Mouse (Mus musculus): ENCODE results near the gene A030014E15Rik. TPM values are rescaled to one million over a fixed set of nuclear protein-coding genes. Genes with fewer than 3 reads are reported as not detected.
A peak's percentile ranks its signal among the peaks of the same experiment; 100 is the strongest.
"Not testable (repeated sequence)": the region's sequence is repeated elsewhere in the genome, so short reads cannot be mapped to it uniquely, and the experiment has no call there.

A030014E15Rik gene
- polyA plus RNA-seq, 1 experiment from 2014 or later, result not detected

DNA sequence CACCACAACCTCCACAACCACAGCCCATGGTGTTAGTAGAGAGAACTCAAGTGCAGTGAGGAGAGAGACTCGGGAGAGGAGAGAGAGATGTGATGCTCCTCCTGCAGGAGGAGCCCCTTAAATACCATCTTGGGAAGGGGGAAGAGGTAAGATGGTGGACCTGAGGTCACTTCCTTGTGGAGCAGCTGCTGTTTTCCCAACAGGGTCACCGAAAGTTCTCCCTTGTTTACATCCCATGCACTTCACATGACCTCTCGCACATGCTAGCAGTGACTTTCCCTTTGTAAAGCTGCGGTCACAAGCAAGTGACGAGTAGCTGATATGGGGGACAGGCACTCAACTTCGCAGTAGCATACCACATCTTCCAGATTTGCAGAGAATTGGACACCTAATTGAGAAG is 18.6 kb downstream of the A030014E15Rik start, which contains the start of gene A030003K21Rik:
Gene A030003K21Rik (minus strand): TSS at position 94 of the 400 bp plus-strand sequence.
- H3K9me3 ChIP-seq; H3K9ac ChIP-seq; H3K27ac ChIP-seq; ATAC-seq (replicated peaks); H3K36me3 ChIP-seq (replicated peaks); H3K4me1 ChIP-seq; H3K4me3 ChIP-seq; H3K4me2 ChIP-seq; H3K27me3 ChIP-seq (replicated peaks): not testable (repeated sequence)
- no CpG with 5 or more reads among the region's 6 CpGs for WGBS

DNA sequence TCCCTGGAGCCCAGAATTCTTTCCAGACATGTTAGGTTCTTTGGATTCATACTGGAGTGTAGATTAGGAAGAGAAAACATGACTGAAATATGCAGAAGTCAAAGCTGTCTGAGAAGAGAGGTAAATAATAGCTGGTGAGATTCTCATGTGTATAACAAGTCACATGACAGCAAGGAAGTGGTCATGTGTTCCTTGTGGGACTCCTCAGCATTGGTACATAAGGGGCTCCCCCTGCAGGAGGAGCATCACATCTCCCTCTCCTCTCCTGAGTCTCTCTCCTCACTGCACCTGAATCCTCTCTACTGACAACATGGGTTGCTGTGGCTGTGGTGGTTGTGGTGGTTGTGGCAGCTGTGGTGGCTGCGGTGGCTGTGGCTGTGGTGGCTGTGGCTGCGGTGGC is 21.3 kb downstream of the A030014E15Rik start:
- not testable (repeated sequence) for H3K9me3 ChIP-seq; ATAC-seq (replicated peaks); H3K4me1 ChIP-seq; H3K4me2 ChIP-seq; H3K27me3 ChIP-seq (replicated peaks); H3K4me3 ChIP-seq; H3K9ac ChIP-seq; H3K27ac ChIP-seq; H3K36me3 ChIP-seq (replicated peaks)
- WGBS, result 100% methylated on average over 2 of the region's 2 CpGs

DNA sequence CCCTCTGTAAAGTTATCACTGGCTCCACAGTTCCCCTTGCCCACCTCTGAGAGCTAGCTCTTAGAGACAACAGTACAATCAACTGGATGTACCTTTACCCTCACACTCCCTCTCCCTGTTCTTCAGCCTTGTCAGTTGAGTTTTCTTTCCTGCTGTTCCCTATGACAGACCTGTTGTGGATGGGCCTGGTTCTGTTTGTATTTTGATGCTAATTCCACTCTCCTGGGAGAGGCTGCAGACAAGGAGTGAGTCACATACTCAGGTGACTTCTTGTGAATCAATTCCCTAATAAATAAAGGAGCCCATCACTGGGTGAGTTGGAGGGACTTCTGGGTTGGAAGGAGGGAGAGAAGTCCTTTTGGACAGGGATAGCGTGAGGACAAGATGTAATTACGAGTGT is 23.9 kb downstream of the A030014E15Rik start:
- WGBS, result 90% methylated on average over 2 of the region's 2 CpGs

DNA sequence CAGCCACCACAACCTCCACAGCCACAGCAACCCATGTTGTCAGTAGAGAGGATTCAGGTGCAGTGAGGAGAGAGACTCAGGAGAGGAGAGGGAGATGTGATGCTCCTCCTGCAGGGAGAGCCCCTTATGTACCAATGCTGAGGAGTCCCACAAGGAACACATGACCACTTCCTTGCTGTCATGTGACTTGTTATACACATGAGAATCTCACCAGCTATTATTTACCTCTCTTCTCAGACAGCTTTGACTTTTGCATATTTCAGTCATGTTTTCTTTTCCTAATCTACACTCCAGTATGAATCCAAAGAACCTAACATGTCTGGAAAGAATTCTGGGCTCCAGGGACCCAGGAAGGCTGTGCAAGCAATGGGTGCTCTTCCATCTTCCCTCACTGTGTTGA is 31.2 kb downstream of the A030014E15Rik start, which contains the start of gene Gm7544:
Gene Gm7544 (minus strand): TSS at position 101 of the 400 bp plus-strand sequence.
- not testable (repeated sequence) for ATAC-seq (replicated peaks); H3K9me3 ChIP-seq; H3K4me2 ChIP-seq

More for the DNA sequence above, 23.9 kb downstream of the A030014E15Rik start:
- no peaks in the 10 kb centered on the region for H3K9me3 ChIP-seq
- no peaks in the 10 kb centered on the region for H3K36me3 ChIP-seq (replicated peaks)
- ATAC-seq (replicated peaks), result no peak
- no peak overlapping the region for H3K9ac ChIP-seq
- no peak overlapping the region for H3K4me2 ChIP-seq
- no peaks in the 10 kb centered on the region for H3K4me1 ChIP-seq
- no peaks in the 10 kb centered on the region for H3K27me3 ChIP-seq (replicated peaks)
- no peak overlapping the region for H3K27ac ChIP-seq
- H3K4me3 ChIP-seq, result no peak overlapping the region

DNA sequence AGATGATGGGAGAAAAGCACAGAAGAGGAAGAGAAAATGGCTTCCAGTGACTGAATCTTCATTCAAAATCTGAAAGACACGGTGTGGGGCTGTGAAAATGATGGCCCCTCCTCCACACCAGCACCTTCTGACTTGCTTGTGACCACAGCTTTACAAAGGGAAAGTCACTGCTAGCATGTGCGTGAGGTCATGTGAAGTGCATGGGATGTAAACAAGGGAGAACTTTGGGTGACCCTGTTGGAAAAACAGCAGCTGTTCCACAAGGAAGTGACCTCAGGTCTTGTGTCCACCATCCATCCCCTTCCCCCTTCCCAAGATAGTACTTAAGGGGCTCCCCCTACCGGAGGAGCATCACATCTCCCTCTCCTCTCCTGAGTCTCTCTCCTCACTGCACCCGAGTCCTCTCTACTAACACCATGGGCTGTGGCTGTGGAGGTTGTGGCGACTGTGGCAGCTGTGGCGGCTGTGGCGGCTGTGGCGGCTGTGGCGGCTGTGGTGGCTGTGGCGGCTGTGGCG is 35.2 kb downstream of the A030014E15Rik start, which contains the start of gene Gm47955:
Gene Gm47955 (plus strand): TSS at position 417 of the 516 bp plus-strand sequence.
- WGBS, result 92% methylated on average over 11 of the region's 11 CpGs
- Histone ChIP-seq H3K36me3 (replicated peaks) (no peaks in the 10 kb centered on the region), H3K4me2 (no peak within 1 kb of the TSS), H3K27me3 (replicated peaks) (no peaks in the 10 kb centered on the region), H3K27ac (no peak within 1 kb of the TSS), H3K9me3 (no peaks in the 10 kb centered on the region), H3K9ac (no peak within 1 kb of the TSS), H3K4me1 (no peaks in the 10 kb centered on the region), H3K4me3 (no peak within 1 kb of the TSS)
- no peak for ATAC-seq (replicated peaks)

More for the DNA sequence above, 31.2 kb downstream of the A030014E15Rik start, which contains the start of gene Gm7544:
- H3K27ac ChIP-seq; H3K27me3 ChIP-seq (replicated peaks); H3K4me3 ChIP-seq; H3K9ac ChIP-seq; H3K36me3 ChIP-seq (replicated peaks); H3K4me1 ChIP-seq: not testable (repeated sequence)

DNA sequence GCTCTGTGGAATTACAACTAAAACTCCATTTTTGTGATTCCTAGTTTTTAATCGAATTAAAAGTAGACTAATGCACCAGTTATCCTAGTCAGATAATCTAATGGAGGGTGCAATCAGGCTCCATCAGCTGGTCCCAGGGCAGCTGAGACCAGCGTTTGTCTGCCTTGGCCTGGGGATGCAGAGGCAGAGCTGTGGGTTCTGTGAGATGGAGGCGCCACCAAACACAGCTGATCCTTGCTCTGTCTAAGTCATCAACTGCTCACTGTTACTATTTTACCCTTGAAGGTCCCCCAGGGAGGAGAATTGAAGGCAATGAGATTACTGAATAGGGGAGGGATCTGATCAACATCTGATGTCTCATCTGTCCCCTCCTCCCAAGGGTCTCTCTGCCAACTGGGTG is 41.7 kb downstream of the A030014E15Rik start:
- Histone ChIP-seq H3K4me1 (no peaks in the 10 kb centered on the region), H3K36me3 (replicated peaks) (no peaks in the 10 kb centered on the region), H3K27ac (no peak overlapping the region), H3K9me3 (no peaks in the 10 kb centered on the region), H3K9ac (no peak overlapping the region), H3K4me2 (no peak overlapping the region), H3K27me3 (replicated peaks) (no peaks in the 10 kb centered on the region), H3K4me3 (no peak overlapping the region)
- WGBS, result 64% methylated on average over 3 of the region's 3 CpGs
- ATAC-seq (replicated peaks), result no peak

DNA sequence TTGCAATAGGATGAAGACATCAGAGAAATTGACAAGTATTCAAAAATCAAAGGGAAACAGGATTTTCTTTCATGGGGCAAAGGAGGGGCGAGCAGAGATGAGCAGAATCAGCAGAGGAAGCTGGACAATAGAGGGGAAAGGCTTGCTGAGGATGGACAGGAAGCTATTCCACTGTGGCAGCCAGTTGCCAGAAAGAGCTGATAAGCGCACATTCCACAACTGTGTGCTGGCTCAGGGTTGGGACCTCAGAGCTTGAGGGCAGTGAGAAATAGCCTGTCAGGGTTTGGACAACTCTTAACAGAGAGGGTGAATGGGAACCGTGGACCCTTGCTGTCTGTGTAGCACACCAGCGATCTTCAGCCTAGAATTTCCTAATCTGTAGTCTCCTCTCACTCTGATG is 47.3 kb downstream of the A030014E15Rik start:
- Histone ChIP-seq H3K4me2 (no peak overlapping the region), H3K36me3 (replicated peaks) (no peaks in the 10 kb centered on the region), H3K27ac (0 out of 2 replicates have a peak overlapping the region, but pooled peaks have one; percentile 14), H3K4me3 (no peak overlapping the region), H3K4me1 (no peaks in the 10 kb centered on the region), H3K9me3 (no peaks in the 10 kb centered on the region), H3K9ac (no peak overlapping the region), H3K27me3 (replicated peaks) (no peaks in the 10 kb centered on the region)
- 0 out of 2 replicates have a peak, but pooled peaks have one; percentile 56 for ATAC-seq (replicated peaks)
- WGBS, result 42% methylated on average over 4 of the region's 4 CpGs

DNA sequence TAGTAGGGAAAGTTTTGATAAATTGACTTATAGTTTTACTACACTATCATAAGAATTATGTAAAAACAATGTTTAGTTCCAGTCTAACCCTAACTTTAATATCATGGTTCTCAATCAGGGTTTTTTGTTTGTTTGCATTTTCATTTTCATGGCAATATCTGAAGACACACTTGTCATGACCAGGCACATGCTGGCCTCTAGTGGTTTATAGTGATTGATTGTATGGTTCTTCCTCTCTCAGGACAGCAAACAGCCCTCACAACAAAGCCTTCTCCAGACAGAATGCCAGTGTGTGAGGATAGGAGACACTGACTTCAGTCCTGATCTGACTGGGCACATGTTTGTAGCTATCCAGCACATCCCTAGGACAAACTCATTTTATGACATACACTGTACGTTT is 48.5 kb downstream of the A030014E15Rik start:
- no peaks in the 10 kb centered on the region for H3K27me3 ChIP-seq (replicated peaks)
- no peak overlapping the region for H3K4me2 ChIP-seq
- no peak overlapping the region for H3K4me3 ChIP-seq
- H3K4me1 ChIP-seq, result no peaks in the 10 kb centered on the region
- no peak overlapping the region for H3K9ac ChIP-seq
- no peak overlapping the region for H3K27ac ChIP-seq
- no peaks in the 10 kb centered on the region for H3K36me3 ChIP-seq (replicated peaks)
- no peaks in the 10 kb centered on the region for H3K9me3 ChIP-seq
- no peak for ATAC-seq (replicated peaks)
- WGBS, result 80% methylated on average over 1 of the region's 1 CpGs

DNA sequence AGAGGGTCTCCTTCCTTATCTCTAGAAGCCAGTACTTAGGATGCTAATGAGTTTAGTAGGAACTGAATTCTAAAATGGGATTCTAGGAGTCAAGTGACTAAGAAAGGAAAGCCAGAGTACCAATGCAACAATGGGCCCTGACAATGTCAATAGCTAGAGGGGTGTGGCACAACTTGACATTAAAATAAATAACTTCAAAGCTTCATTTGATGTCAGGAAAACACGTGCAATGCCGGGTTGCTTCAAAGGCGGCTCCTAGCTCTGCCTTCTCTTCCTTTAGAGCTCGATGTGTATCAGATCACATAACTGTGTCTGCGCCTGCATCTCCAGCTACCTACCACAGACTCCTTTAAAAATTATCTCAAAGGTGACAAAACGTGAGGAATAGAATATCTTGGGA is 49.2 kb downstream of the A030014E15Rik start:
- Histone ChIP-seq H3K9ac (no peak overlapping the region), H3K27me3 (replicated peaks) (no peaks in the 10 kb centered on the region), H3K27ac (no peak overlapping the region), H3K9me3 (no peaks in the 10 kb centered on the region), H3K4me1 (no peaks in the 10 kb centered on the region), H3K4me3 (no peak overlapping the region), H3K4me2 (no peak overlapping the region), H3K36me3 (replicated peaks) (no peaks in the 10 kb centered on the region)
- 65% methylated on average over 6 of the region's 6 CpGs for WGBS
- ATAC-seq (replicated peaks), result no peak

DNA sequence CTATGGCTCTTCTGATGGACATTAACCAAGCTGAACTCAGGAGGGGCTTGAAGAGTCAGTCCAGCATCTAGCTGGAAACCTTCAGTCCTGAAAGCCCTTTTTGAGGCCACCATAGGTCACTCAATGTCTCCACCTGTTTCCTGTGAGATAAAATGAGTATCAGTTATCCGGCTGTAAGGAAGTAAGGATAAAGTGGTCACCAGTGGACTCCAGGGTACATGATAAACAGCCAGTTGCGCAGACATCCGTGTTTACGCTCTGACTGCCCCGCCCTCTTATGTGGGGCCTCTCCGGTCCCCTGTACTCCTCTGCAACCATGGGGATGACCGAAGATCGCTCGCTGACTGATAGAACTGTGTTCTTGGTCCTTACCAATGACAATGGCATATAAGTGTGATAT is 49.6 kb downstream of the A030014E15Rik start:
- WGBS, result 90% methylated on average over 9 of the region's 9 CpGs
- Histone ChIP-seq H3K27ac (no peak overlapping the region), H3K4me3 (no peak overlapping the region), H3K9me3 (no peaks in the 10 kb centered on the region), H3K27me3 (replicated peaks) (no peaks in the 10 kb centered on the region), H3K9ac (no peak overlapping the region), H3K36me3 (replicated peaks) (no peaks in the 10 kb centered on the region), H3K4me2 (no peak overlapping the region), H3K4me1 (no peaks in the 10 kb centered on the region)
- no peak for ATAC-seq (replicated peaks)

Other genes starting within 250 kb of the A030014E15Rik start
- 394 and 397 TPM in 2 replicates for gene Mff, start 200.0 kb upstream of the A030014E15Rik start, polyA plus RNA-seq (2015; fragmentation: Nextera tagmentation; extraction: Ambion mirVana)
- 0.27 TPM in 1 of 2 replicates, not detected in the other for gene Tm4sf20, start 156.5 kb upstream of the A030014E15Rik start, polyA plus RNA-seq (2015; fragmentation: Nextera tagmentation; extraction: Ambion mirVana)
- gene Gm47791, start 153.7 kb upstream of the A030014E15Rik start, polyA plus RNA-seq (2015; fragmentation: Nextera tagmentation; extraction: Ambion mirVana), result not detected in 2 replicates
- gene Agfg1, start 85.4 kb upstream of the A030014E15Rik start, polyA plus RNA-seq (2015; fragmentation: Nextera tagmentation; extraction: Ambion mirVana), result 25.2 and 28.3 TPM in 2 replicates
- gene A030005L19Rik, start 11.6 kb upstream of the A030014E15Rik start, polyA plus RNA-seq (2015; fragmentation: Nextera tagmentation; extraction: Ambion mirVana), result 0.43 TPM in 1 of 2 replicates, not detected in the other
- not detected in 2 replicates for gene Gm6217, start 6.5 kb downstream of the A030014E15Rik start, polyA plus RNA-seq (2015; fragmentation: Nextera tagmentation; extraction: Ambion mirVana)
- gene A030003K21Rik, start 18.5 kb downstream of the A030014E15Rik start, polyA plus RNA-seq (2015; fragmentation: Nextera tagmentation; extraction: Ambion mirVana), result not detected in 2 replicates
- not detected in 2 replicates for gene Gm7544, start 31.1 kb downstream of the A030014E15Rik start, polyA plus RNA-seq (2015; fragmentation: Nextera tagmentation; extraction: Ambion mirVana)
- gene Gm47955, start 35.4 kb downstream of the A030014E15Rik start, polyA plus RNA-seq (2015; fragmentation: Nextera tagmentation; extraction: Ambion mirVana), result not detected in 2 replicates
- not detected in 2 replicates for gene Gm47959, start 75.6 kb downstream of the A030014E15Rik start, polyA plus RNA-seq (2015; fragmentation: Nextera tagmentation; extraction: Ambion mirVana)
- 0.87 and 0.94 TPM in 2 replicates for gene Slc19a3, start 113.5 kb downstream of the A030014E15Rik start, polyA plus RNA-seq (2015; fragmentation: Nextera tagmentation; extraction: Ambion mirVana)
- not detected in 2 replicates for gene Krtap28-10, start 117.6 kb downstream of the A030014E15Rik start, polyA plus RNA-seq (2015; fragmentation: Nextera tagmentation; extraction: Ambion mirVana)
- gene Gm47969, start 120.0 kb downstream of the A030014E15Rik start, polyA plus RNA-seq (2015; fragmentation: Nextera tagmentation; extraction: Ambion mirVana), result not detected in 2 replicates
- gene A030005K14Rik, start 134.5 kb downstream of the A030014E15Rik start, polyA plus RNA-seq (2015; fragmentation: Nextera tagmentation; extraction: Ambion mirVana), result not detected in 2 replicates
- not detected in 2 replicates for gene Krtap28-13, start 136.0 kb downstream of the A030014E15Rik start, polyA plus RNA-seq (2015; fragmentation: Nextera tagmentation; extraction: Ambion mirVana)
- not detected in 2 replicates for gene Ccl20, start 191.8 kb downstream of the A030014E15Rik start, polyA plus RNA-seq (2015; fragmentation: Nextera tagmentation; extraction: Ambion mirVana)
- gene Daw1, start 234.8 kb downstream of the A030014E15Rik start, polyA plus RNA-seq (2015; fragmentation: Nextera tagmentation; extraction: Ambion mirVana), result 1.2 and 1.9 TPM in 2 replicates